In the genomic region with DNA sequence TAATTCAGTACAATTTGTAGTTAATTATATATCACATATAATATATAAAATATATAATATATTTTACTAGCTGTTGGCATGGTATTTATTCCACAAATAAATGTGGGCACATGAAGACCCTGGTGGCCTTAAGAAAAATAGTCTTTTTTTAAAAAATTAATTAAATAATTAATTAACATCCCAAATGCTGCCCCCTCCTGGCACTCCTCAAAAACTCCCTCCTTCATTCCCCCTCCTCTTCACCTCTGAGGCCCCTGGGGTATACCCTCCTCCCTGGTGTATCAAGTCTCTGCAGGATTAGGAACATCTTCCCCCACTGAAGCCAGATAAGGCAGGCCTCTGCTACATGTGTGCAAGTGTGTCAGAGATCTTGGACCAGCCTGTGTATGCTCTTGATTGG, we compare ENCODE assay signal across 30 mouse cellular contexts. TPM values are rescaled to one million over a fixed set of nuclear protein-coding genes. Genes with fewer than 3 reads are reported as not detected.
DNase-seq lines count a peak whose midpoint lies in the region; ATAC-seq and TF ChIP-seq lines count a peak whose summit lies in the region.
"Had no signal": no experiment of that assay in that cellular context is flagged by ENCODE, and none has a peak within 500 bp of the region (broad histone marks: within the 10 kb centered on the region; RNA-seq: fewer than 3 reads in every experiment).

No protein-coding gene starts in this region.

- ATAC-seq in liver, embryonic 12.5 days = 0 out of 2 replicates have a peak, but pooled peaks have one; percentile 27
- no peak for ATAC-seq in liver, embryonic 11.5 days (replicated peaks; ENCODE audit: low FRiP score)
- ATAC-seq in kidney, embryonic 14.5 days (ENCODE audit: low FRiP score, low TSS enrichment) = no peak
- ATAC-seq: forebrain, postnatal 0 days; intestine, embryonic 15.5 days had no signal

- H3K9ac ChIP-seq in heart, adult 2 months (ENCODE audit: low read depth, low read length) = no peak overlapping the region
- no peak overlapping the region for H3K9ac ChIP-seq in liver, embryonic 12.5 days
- no peak overlapping the region for H3K9ac ChIP-seq in liver, embryonic 11.5 days (ENCODE audit: low read depth, low read length)
- H3K9ac ChIP-seq in kidney, embryonic 14.5 days (ENCODE audit: low read depth, low read length) = no peak overlapping the region
- H3K9ac ChIP-seq: embryonic facial prominence, embryonic 13.5 days; forebrain, postnatal 0 days; heart, embryonic 15.5 days; hindbrain, embryonic 15.5 days; intestine, embryonic 15.5 days; limb, embryonic 13.5 days; liver, embryonic 14.5 days; lung, embryonic 14.5 days; neural tube, embryonic 15.5 days; stomach, embryonic 15.5 days had no signal

- TF ChIP-seq EP300 in heart, adult 2 months (IDR thresholded peaks at IDR 0.05; ENCODE audit: insufficient read depth, low read depth, low read length) = no peak

- H3K4me2 ChIP-seq in liver, embryonic 12.5 days = no peak overlapping the region
- no peak overlapping the region for H3K4me2 ChIP-seq in liver, embryonic 11.5 days
- no peak overlapping the region for H3K4me2 ChIP-seq in kidney, embryonic 14.5 days (replicated peaks; ENCODE audit: low read depth, low read length)
- H3K4me2 ChIP-seq: embryonic facial prominence, embryonic 13.5 days; heart, embryonic 15.5 days; hindbrain, embryonic 15.5 days; intestine, embryonic 15.5 days; limb, embryonic 13.5 days; lung, embryonic 14.5 days; neural tube, embryonic 15.5 days; stomach, embryonic 15.5 days had no signal

- TF ChIP-seq POLR2A in heart, adult 2 months (IDR thresholded peaks at IDR 0.05; ENCODE audit: insufficient read depth, low read depth, low read length) = no peak

- DNase-seq in heart, adult 2 months = no peak
- DNase-seq in heart, postnatal 14 days = no peak
- no peak for DNase-seq in liver, embryonic 11.5 days (ENCODE audit: low spot score)
- peak; percentile 5 for DNase-seq in induced T-regulatory cell, adult 2 months (ENCODE audit: low read depth)
- DNase-seq: adrenal gland, postnatal 25 days; cerebellum, adult 18-20 months; forebrain, postnatal 0 days; gastrocnemius, postnatal 10 days; heart, postnatal 36 days; kidney, adult 2 months; lung, embryonic 14.5 days; lung, postnatal 36 days; midbrain, embryonic 14.5 days; retina, postnatal 1 day; right cerebral cortex, postnatal 25 days had no signal

- no peaks in the 10 kb centered on the region for H3K9me3 ChIP-seq in liver, embryonic 12.5 days (replicated peaks)
- no peaks in the 10 kb centered on the region for H3K9me3 ChIP-seq in liver, embryonic 11.5 days (ENCODE audit: control insufficient read depth, low read length)
- H3K9me3 ChIP-seq in E14TG2a.4 (ENCODE audit: low read length) = no peaks in the 10 kb centered on the region
- H3K9me3 ChIP-seq in kidney, embryonic 14.5 days (ENCODE audit: control insufficient read depth, low read length) = no peaks in the 10 kb centered on the region
- H3K9me3 ChIP-seq: embryonic facial prominence, embryonic 13.5 days; forebrain, embryonic 10.5 days; heart, embryonic 10.5 days; heart, embryonic 15.5 days; hindbrain, embryonic 15.5 days; intestine, embryonic 15.5 days; limb, embryonic 13.5 days; megakaryocyte, embryonic 14.5 days; neural tube, embryonic 15.5 days; stomach, embryonic 15.5 days had no signal

- no peaks in the 10 kb centered on the region for H3K4me1 ChIP-seq in heart, adult 2 months (ENCODE audit: control insufficient read depth, insufficient read depth, low read length)
- H3K4me1 ChIP-seq in liver, embryonic 12.5 days = peaks cover 3% of the 10 kb centered on the region; the same call in 1 of the 2 replicates
- no peaks in the 10 kb centered on the region for H3K4me1 ChIP-seq in liver, embryonic 11.5 days (replicated peaks; ENCODE audit: control insufficient read depth, insufficient read depth, low read length)
- no peaks in the 10 kb centered on the region for H3K4me1 ChIP-seq in E14TG2a.4 (replicated peaks; ENCODE audit: low read depth, low read length)
- no peaks in the 10 kb centered on the region for H3K4me1 ChIP-seq in kidney, embryonic 14.5 days (ENCODE audit: control insufficient read depth, insufficient read depth, low read length)
- H3K4me1 ChIP-seq: embryonic facial prominence, embryonic 13.5 days; forebrain, embryonic 10.5 days; heart, embryonic 10.5 days; heart, embryonic 15.5 days; hindbrain, embryonic 15.5 days; intestine, embryonic 15.5 days; limb, embryonic 13.5 days; neural tube, embryonic 15.5 days; stomach, embryonic 15.5 days had no signal

- no peaks in the 10 kb centered on the region for H3K27me3 ChIP-seq in heart, adult 2 months (ENCODE audit: control insufficient read depth, insufficient read depth, low read length)
- H3K27me3 ChIP-seq in liver, embryonic 12.5 days (replicated peaks) = no peaks in the 10 kb centered on the region
- H3K27me3 ChIP-seq in liver, embryonic 11.5 days (replicated peaks; ENCODE audit: control insufficient read depth, insufficient read depth, low read length) = no peaks in the 10 kb centered on the region
- H3K27me3 ChIP-seq in E14TG2a.4 (ENCODE audit: insufficient read depth, low read length) = no peaks in the 10 kb centered on the region
- H3K27me3 ChIP-seq in kidney, embryonic 14.5 days (ENCODE audit: control insufficient read depth, insufficient read depth, low read length) = no peaks in the 10 kb centered on the region
- H3K27me3 ChIP-seq: embryonic facial prominence, embryonic 13.5 days; heart, embryonic 15.5 days; hindbrain, embryonic 15.5 days; intestine, embryonic 15.5 days; limb, embryonic 13.5 days; megakaryocyte, embryonic 14.5 days; neural tube, embryonic 15.5 days; stomach, embryonic 15.5 days had no signal

- intact Hi-C loops in heart, adult 2 months (cut with DNase I) = no loop called here
- intact Hi-C loops in heart, postnatal 14 days (cut with DNase I) = no loop called here

- H3K4me3 ChIP-seq in heart, adult 2 months = no peak overlapping the region
- no peak overlapping the region for H3K4me3 ChIP-seq in liver, embryonic 12.5 days
- no peak overlapping the region for H3K4me3 ChIP-seq in liver, embryonic 11.5 days (ENCODE audit: low read depth, low read length)
- no peak overlapping the region for H3K4me3 ChIP-seq in E14TG2a.4 (replicated peaks; ENCODE audit: low read length)
- H3K4me3 ChIP-seq in kidney, embryonic 14.5 days (ENCODE audit: low read length) = no peak overlapping the region
- H3K4me3 ChIP-seq: embryonic facial prominence, embryonic 13.5 days; forebrain, embryonic 10.5 days; heart, embryonic 10.5 days; heart, embryonic 15.5 days; hindbrain, embryonic 15.5 days; intestine, embryonic 15.5 days; limb, embryonic 13.5 days; megakaryocyte, embryonic 14.5 days; neural tube, embryonic 15.5 days; stomach, embryonic 15.5 days had no signal

- peak; percentile 53 for TF ChIP-seq CTCF in heart, adult 2 months (IDR thresholded peaks at IDR 0.05)
- 0 out of 2 replicates have a peak, but pooled peaks have one; percentile 9 for TF ChIP-seq CTCF in E14TG2a.4 (conservative IDR thresholded peaks at IDR 0.05; ENCODE audit: low read length)

- H3K27ac ChIP-seq in heart, adult 2 months = no peak overlapping the region
- H3K27ac ChIP-seq in liver, embryonic 12.5 days = no peak overlapping the region
- no peak overlapping the region for H3K27ac ChIP-seq in liver, embryonic 11.5 days (ENCODE audit: low read depth, low read length)
- H3K27ac ChIP-seq in kidney, embryonic 14.5 days (ENCODE audit: low read depth, low read length) = no peak overlapping the region
- H3K27ac ChIP-seq: embryonic facial prominence, embryonic 13.5 days; forebrain, embryonic 10.5 days; heart, embryonic 10.5 days; heart, embryonic 15.5 days; hindbrain, embryonic 15.5 days; intestine, embryonic 15.5 days; kidney, postnatal 0 days; limb, embryonic 13.5 days; liver, embryonic 14.5 days; neural tube, embryonic 15.5 days; stomach, embryonic 15.5 days had no signal

- no peaks in the 10 kb centered on the region for H3K79me2 ChIP-seq in heart, adult 2 months (replicated peaks; ENCODE audit: control insufficient read depth, insufficient read depth, low read length)

- no peaks in the 10 kb centered on the region for H3K36me3 ChIP-seq in heart, adult 2 months (ENCODE audit: control insufficient read depth, insufficient read depth, low read length)
- no peaks in the 10 kb centered on the region for H3K36me3 ChIP-seq in liver, embryonic 12.5 days
- H3K36me3 ChIP-seq in liver, embryonic 11.5 days (ENCODE audit: control insufficient read depth, insufficient read depth, low read length) = no peaks in the 10 kb centered on the region
- no peaks in the 10 kb centered on the region for H3K36me3 ChIP-seq in E14TG2a.4 (ENCODE audit: insufficient read depth, low read length)
- H3K36me3 ChIP-seq in kidney, embryonic 14.5 days (ENCODE audit: control insufficient read depth, insufficient read depth, low read length) = no peaks in the 10 kb centered on the region
- H3K36me3 ChIP-seq: embryonic facial prominence, embryonic 13.5 days; forebrain, embryonic 10.5 days; heart, embryonic 10.5 days; heart, embryonic 15.5 days; hindbrain, embryonic 15.5 days; intestine, embryonic 15.5 days; limb, embryonic 13.5 days; neural tube, embryonic 15.5 days; stomach, embryonic 15.5 days had no signal

RNA-seq across cellular contexts. Expression of gene Siah2, which starts 56.5 kb away (rescaled TPM):
- 10 to 100 TPM in 1 of 2 experiments, 1 to 10 TPM in 1; 8.8 to 10.9 TPM for total RNA-seq in heart, adult 2 months (2021)
- 9.0 and 12.7 TPM in 2 replicates for polyA plus RNA-seq in heart, adult 2 months (2012; rRNA removed)
- total RNA-seq in heart, postnatal 14 days (2021) = 10 to 100 TPM; 13.9 to 14.2 TPM
- 5.6 TPM in 2 replicates for polyA plus RNA-seq in liver, embryonic 12.5 days (2016; fragmentation: Nextera tagmentation; extraction: Ambion mirVana)
- polyA plus RNA-seq in liver, embryonic 11.5 days (2014; fragmentation: Nextera tagmentation; extraction: Ambion mirVana) = 5.4 and 6.2 TPM in 2 replicates
- 4.6 and 5.5 TPM in 2 replicates for polyA plus RNA-seq in kidney, embryonic 14.5 days (2014; fragmentation: Nextera tagmentation; extraction: Ambion mirVana)
